Mouse (Mus musculus): ENCODE data around the gene Hist1h1b.

Hist1h1b gene

DNA sequence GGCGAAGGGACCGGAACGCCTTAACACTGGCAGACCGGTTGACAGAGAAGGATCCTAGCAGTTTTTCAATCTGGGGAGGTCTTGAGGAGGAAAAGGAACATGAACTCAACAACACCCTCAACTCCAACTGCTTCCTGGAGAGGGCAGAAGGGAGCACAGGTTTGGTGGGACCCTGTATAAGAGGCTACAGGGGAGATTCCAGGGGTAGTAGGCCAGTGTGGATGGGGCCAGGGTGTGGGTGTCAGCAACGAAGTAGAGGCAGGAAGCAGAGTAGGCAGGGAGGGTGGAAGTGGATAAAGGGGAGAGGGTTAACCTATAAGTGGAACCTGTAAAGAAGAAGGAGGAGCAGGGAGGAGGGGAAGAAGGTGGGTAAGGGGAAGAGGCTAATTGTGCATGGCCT is 47.0 kb downstream of the Hist1h1b start:
- peak; percentile 76 for DNase-seq (ENCODE audit: low read depth)
